Mouse (Mus musculus) left cerebral cortex, postnatal 14 days (tissue): ENCODE measurements around the gene Foxj1. TPM values are rescaled to one million over a fixed set of nuclear protein-coding genes. Genes with fewer than 3 reads are reported as not detected.
"Not testable (repeated sequence)": the region's sequence is repeated elsewhere in the genome, so short reads cannot be mapped to it uniquely, and the experiment has no call there.

Experiments
- DNase-seq, 2 experiments: peaks; one replicate each; pipeline ENCODE4 v3.0.0; 2021 to 2022; ENCODE audit warnings: low spot score in 2 of 2, mixed read lengths in 1 of 2
- intact Hi-C: fragments of 180-260 bp; cut with DNase I; formaldehyde crosslinking; loops from one replicate; pipeline ENCODE4 v1.15.1; 2025
- long read RNA-seq, 2 experiments: library from polyadenylated mRNA; stranded (forward); transcript quantifications; one replicate each; pipeline ENCODE4 v2.0.0; 2021
- total RNA-seq, 2 experiments: library from RNA; stranded (reverse); gene quantifications; 2 replicates each; pipeline ENCODE4 v1.2.3; 2021

Gene Foxj1
- 1 to 10 TPM; 4.2 to 5.5 TPM for total RNA-seq
- long read RNA-seq, experiment 1, partial matches to known transcripts: 0 of 3 reads
- long read RNA-seq, experiment 1, other reads (novel, unspliced or antisense): 3 of 3 reads
- long read RNA-seq, experiment 2: 0 reads

DNA sequence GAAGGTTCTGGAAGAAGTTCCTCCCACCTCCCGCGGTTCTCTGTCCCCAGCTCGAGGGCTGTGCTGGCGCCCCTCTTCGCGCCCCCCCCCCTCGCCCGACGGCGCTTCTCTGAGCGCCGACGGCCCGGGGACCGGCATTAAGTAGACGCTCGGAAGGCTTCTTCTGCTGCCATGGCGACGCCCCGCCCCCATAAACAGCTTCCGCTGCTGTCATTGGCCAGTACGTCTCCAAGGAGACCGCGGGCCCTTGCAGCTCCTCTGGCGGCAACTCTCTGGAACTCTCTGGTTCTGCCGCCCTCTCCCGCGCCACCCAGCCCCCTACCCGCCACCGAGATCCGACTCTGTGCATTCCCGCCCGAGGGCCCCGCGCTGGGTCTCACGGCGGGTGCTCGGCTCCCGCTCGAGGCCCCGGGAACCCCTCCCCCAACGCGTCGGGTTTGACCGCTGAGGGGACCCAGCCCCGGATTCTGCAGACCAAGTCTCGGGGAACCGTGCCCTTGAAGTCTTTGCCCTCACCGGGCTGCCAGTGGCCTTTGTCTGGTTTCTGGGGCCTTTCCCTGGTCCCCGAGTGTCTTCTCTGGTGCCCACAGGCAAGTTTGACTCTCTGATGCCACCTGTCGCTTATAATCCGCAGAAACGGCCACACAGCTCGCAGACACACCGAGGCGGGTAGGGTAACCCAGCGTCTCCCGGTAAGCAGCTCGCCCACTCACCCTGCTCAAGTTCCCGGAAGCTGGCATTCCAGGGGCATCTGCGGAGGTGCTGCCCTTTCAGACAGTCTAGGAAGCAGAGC, at the start of gene Foxj1:
Gene Foxj1, minus strand, starts transcription at position 156 of the 793 bp plus-strand sequence.
- peak; percentile 98 for DNase-seq
- intact Hi-C loops: no loop called here

DNA sequence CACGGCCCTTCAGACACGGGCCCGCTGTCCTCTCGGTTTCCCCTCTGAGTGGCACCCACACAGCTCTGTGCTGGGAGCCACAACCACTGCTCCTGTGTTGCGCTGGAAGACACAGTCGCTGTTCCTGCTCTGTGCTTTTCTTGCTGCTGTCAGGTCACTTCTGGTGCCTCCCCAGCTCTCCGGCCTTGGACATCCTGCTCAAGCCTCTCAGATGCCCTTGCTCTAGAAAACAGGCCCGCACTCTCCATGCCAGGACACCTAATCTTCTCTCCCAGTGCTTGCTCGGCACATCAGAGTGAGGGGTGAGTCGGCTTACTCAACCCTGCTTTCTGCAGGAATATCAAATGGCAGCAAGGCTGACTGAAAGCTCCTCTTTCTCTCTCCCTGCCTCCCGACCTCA, 49.0 kb upstream of the Foxj1 start:
- no peak for DNase-seq
- intact Hi-C loops: no loop called here

GRCm38 (mm10) chr11:116383070-116383469, 47.9 kb upstream of the Foxj1 start:
- DNase-seq, intact Hi-C loops: not testable (repeated sequence)

- no peak for DNase-seq
- intact Hi-C loops: no loop called here
Observed at GRCm38 (mm10) chr11:116380767-116381166, 45.6 kb upstream of the Foxj1 start.

DNA sequence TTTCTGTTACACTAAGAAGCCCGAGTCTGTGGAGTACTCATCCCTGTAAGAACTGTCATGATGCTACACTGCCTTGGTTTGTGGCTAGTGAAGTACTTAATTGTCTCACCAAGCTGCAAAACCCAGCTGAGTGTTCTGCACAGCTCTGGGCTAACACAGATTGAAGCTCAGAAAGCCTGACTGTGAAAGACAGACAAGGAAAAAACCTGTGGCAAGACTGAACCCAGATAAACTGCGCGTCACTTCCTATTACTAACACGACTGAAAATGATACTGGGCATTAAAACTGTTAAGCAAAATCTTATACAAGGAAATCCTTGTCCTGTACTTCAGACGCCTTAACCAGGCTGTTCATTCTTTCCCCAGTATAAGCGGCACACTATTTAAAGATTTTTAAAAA, 44.3 kb upstream of the Foxj1 start:
- intact Hi-C loops: no loop called here

GRCm38 (mm10) chr11:116376945-116377661, 41.9 kb upstream of the Foxj1 start:
- intact Hi-C loops: no loop called here
- DNase-seq: no peak

More for the DNA sequence above, 44.3 kb upstream of the Foxj1 start:
- DNase-seq: no peak

- intact Hi-C loops: loop anchor here (2.0 kb wide), 1 partner anchor 53 kb away; no protein-coding TSS in a partner anchor
- no peak for DNase-seq
Observed at GRCm38 (mm10) chr11:116371894-116372450, 36.8 kb upstream of the Foxj1 start.

- intact Hi-C loops: loop anchor here (2.0 kb wide), 1 partner anchor 51 kb away; no protein-coding TSS in a partner anchor
Observed at GRCm38 (mm10) chr11:116369633-116370032, 34.4 kb upstream of the Foxj1 start.

GRCm38 (mm10) chr11:116369051-116369450, 33.9 kb upstream of the Foxj1 start:
- no peak for DNase-seq
- intact Hi-C loops: no loop called here

More at GRCm38 (mm10) chr11:116369633-116370032, 34.4 kb upstream of the Foxj1 start:
- no peak for DNase-seq

DNA sequence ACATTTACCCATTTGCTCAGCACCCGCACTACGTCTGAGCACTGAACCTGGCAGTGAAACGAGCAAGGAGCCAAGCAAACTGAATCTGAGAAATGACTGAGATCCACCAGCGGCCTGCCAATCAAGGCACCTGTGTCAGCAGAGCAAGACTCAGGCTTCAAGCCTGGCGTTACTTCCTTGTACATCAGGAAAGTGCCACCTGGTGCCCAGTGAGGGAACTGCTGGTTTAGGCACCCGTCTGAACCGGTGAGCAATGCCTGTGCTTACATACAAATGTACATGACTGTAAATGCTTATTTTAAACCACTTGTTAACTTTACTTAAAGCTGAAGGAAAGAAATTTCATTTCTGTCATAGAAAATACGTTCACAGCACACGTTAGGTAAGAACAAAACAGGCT, 32.9 kb upstream of the Foxj1 start:
- intact Hi-C loops: no loop called here
- peak; percentile 85 to 87 for DNase-seq

GRCm38 (mm10) chr11:116366647-116367046, 31.4 kb upstream of the Foxj1 start:
- intact Hi-C loops: no loop called here
- DNase-seq: no peak

GRCm38 (mm10) chr11:116366124-116366523, 30.9 kb upstream of the Foxj1 start:
- intact Hi-C loops: no loop called here

GRCm38 (mm10) chr11:116365432-116365831, 30.2 kb upstream of the Foxj1 start:
- no peak for DNase-seq
- intact Hi-C loops: no loop called here

More at GRCm38 (mm10) chr11:116366124-116366523, 30.9 kb upstream of the Foxj1 start:
- no peak for DNase-seq

GRCm38 (mm10) chr11:116362015-116362414, 26.8 kb upstream of the Foxj1 start:
- no peak for DNase-seq
- intact Hi-C loops: no loop called here

GRCm38 (mm10) chr11:116360915-116361314, 25.7 kb upstream of the Foxj1 start:
- intact Hi-C loops, DNase-seq: not testable (repeated sequence)

GRCm38 (mm10) chr11:116359652-116360051, 24.5 kb upstream of the Foxj1 start:
- intact Hi-C loops: no loop called here
- no peak for DNase-seq

DNA sequence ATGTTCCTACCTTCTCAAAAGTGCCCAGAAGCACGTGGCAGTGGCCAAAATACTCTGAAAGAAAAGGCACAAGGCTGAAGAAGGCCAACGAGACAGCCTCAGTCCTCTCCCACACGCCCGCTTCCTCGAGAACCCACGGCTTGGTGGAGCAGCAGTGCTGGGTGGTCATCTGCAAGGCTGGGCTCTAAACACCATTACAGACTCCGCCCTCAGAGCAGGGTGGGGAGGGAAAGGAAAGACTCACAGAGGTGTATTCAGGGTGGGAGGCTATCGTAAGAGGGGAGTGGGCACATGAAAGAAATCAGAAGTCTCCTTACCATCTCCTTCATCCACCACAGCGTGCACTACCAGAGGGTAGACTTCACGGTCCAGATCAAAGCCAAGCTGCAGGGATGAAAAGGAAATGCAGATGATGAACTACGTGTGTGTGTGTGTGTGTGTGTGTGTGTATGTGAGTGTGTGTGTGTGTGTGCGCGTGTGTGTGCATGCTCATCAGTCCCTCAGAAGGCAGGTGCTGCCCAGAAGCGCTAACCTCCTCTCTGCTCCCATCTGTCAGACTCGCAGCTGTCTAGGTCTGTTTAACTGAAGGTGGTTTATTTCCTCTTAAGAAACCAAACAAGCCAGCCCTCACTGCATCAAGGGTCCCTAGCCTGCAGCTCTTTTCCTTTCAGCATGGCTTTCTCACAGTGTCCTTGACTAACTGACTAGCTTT, 23.9 kb upstream of the Foxj1 start:
- DNase-seq: no peak
- intact Hi-C loops: no loop called here

DNA sequence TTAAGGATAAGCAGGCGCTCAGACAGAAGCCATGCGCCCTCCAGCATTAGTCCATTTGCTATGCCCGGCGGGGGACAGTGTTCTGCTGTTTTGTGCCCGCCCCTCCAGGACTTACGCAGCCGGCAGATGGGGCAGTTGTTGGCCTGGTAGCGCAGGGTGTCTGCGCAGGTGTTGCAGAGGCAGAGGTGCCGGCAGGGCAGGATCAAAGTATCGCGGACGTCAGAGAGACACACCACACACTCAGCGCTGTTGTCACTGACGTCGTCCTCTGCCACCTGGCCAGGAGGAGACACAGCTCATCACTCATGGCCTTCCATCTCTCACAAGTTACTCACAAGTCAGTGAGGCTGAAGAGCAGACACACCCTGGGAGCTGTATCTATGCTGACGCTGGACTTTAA, 19.3 kb upstream of the Foxj1 start:
- no peak for DNase-seq
- intact Hi-C loops: no loop called here

DNA sequence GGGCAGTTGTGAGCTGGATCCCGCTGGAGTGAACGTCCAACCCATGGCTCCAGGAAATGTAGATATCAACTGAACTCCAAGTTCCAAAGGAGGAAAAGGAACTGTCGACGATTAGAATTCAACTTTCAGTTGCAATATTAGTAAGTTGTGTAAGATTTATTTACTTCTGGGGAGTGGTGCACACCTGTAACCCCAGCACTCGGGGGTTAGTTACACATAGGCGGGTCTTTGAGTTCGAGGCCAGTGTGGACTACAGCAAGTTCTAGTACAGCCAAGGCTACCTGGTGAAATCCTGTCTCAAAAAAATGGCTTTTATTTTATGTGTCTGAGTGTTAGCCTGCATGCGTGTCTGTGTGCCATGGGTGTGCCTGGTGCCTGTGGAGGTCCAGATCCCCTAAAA, 18.3 kb upstream of the Foxj1 start:
- intact Hi-C loops: no loop called here
- DNase-seq: no peak
